Mouse (Mus musculus): ENCODE results near the gene Pgm1. TPM values are rescaled to one million over a fixed set of nuclear protein-coding genes. Genes with fewer than 3 reads are reported as not detected.
A peak's percentile ranks its signal among the peaks of the same experiment; 100 is the strongest.

Pgm1 gene
- total RNA-seq, 1 experiment: 15.6 TPM

DNA sequence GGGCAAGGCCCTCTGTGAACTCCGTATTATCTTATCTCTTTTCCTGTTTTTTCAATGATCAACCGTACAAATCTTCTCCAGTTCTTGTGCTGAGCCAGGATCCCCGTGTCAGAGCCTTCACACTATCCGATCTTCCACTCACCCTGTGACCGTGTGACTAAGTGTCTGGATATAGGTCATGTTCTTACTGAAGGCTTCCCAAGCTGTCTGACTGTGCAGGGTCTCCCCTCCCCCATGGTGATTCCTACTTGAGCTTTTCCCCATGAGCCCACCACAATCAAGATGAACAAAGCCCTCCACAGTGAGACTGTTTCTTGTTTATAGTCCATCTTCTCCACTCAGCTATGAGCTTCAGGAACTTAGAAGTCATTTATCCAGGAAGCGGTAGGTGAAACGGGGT, 78.5 kb downstream of the Pgm1 start:
- Histone ChIP-seq H3K9ac (ENCODE audit: insufficient read depth, low read depth, low read length, poor library complexity, severe bottlenecking) (no peak overlapping the region), H3K4me1 (ENCODE audit: control insufficient read depth in 2 of 2, insufficient read depth in 2 of 2, low read length in 2 of 2, poor library complexity in 1 of 2) (no peaks in the 10 kb centered on the region), H3K27ac (ENCODE audit: insufficient read depth, low read depth, low read length, poor library complexity, severe bottlenecking) (no peak overlapping the region), H3K9me3 (ENCODE audit: control insufficient read depth, insufficient read depth, low read depth, low read length) (no peaks in the 10 kb centered on the region), H3K36me3 (ENCODE audit: control insufficient read depth, insufficient read depth, low read length, poor library complexity, severe bottlenecking) (no peaks in the 10 kb centered on the region), H3K4me3 (ENCODE audit: insufficient read depth in 1 of 2, low read depth in 1 of 2, low read length in 2 of 2, poor library complexity in 1 of 2, severe bottlenecking in 1 of 2) (no peak overlapping the region)
- in situ Hi-C loops (cut with MboI; ENCODE audit: low sequenced_read_pairs in 2 of 2, unreplicated experiment in 2 of 2): loop anchor here in 1 of 2 experiments (10.0 kb wide), 1 partner anchor 527 kb away; no protein-coding TSS in a partner anchor
- no peak for TF ChIP-seq ZNF384 (IDR thresholded peaks at IDR 0.05; ENCODE audit: low read depth, low read length)
- no peak for DNase-seq (ENCODE audit: low read depth, low spot score)

DNA sequence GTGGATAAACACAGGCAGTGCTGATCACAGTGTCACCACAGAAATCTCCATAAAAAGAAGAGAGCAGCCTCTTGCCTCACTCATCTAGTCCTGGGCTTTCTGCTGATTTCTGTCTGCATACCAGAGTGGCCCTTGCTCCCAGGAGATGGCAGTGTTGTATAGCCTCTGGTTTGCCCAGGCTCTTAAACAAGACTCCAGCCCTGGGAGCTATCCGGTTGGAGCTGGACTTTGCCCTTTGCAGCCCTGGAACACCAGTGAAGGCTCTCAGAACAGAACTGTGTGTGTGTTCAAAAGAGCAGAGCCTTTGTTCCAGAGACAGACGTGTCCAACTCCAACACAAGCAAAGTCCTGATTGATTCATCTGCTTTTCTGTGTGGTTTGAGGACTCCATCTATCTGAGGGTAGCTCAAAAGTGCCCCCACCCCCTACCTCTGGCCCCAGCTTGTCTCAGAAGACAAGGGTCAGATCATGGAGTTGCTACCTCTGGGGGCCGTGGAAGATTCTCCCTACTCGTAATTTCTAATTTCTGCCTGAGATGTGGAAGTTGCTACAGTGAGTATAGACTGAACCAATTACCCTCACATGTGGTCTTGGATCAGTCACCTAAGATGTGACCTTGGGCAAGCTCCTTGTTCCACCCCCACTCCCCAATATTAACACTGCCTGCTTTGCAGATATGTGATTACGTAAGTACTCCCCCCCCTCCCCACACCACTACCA, 79.3 kb downstream of the Pgm1 start:
- Histone ChIP-seq H3K9me3 (ENCODE audit: control insufficient read depth, insufficient read depth, low read depth, low read length) (no peaks in the 10 kb centered on the region), H3K4me1 (ENCODE audit: control insufficient read depth in 2 of 2, insufficient read depth in 2 of 2, low read length in 2 of 2, poor library complexity in 1 of 2) (no peaks in the 10 kb centered on the region), H3K9ac (ENCODE audit: insufficient read depth, low read depth, low read length, poor library complexity, severe bottlenecking) (no peak overlapping the region), H3K4me3 (ENCODE audit: insufficient read depth in 1 of 2, low read depth in 1 of 2, low read length in 2 of 2, poor library complexity in 1 of 2, severe bottlenecking in 1 of 2) (no peak overlapping the region), H3K27ac (ENCODE audit: insufficient read depth, low read depth, low read length, poor library complexity, severe bottlenecking) (no peak overlapping the region), H3K36me3 (ENCODE audit: control insufficient read depth, insufficient read depth, low read length, poor library complexity, severe bottlenecking) (no peaks in the 10 kb centered on the region)
- TF ChIP-seq MAFK (IDR thresholded peaks at IDR 0.05; ENCODE audit: insufficient read depth, low read depth, low read length) (no peak), CHD2 (IDR thresholded peaks at IDR 0.05; ENCODE audit: low read depth, low read length) (no peak), ZC3H11A (IDR thresholded peaks at IDR 0.05; ENCODE audit: borderline replicate concordance, low read depth, low read length) (peak; percentile 73; the same call in 1 of the 2 replicates)
- DNase-seq (ENCODE audit: low read depth, low spot score): peak; percentile 40
- in situ Hi-C loops (cut with MboI; ENCODE audit: low sequenced_read_pairs in 2 of 2, unreplicated experiment in 2 of 2): loop anchor here in 1 of 2 experiments (10.0 kb wide), 1 partner anchor 526 kb away; no protein-coding TSS in a partner anchor

DNA sequence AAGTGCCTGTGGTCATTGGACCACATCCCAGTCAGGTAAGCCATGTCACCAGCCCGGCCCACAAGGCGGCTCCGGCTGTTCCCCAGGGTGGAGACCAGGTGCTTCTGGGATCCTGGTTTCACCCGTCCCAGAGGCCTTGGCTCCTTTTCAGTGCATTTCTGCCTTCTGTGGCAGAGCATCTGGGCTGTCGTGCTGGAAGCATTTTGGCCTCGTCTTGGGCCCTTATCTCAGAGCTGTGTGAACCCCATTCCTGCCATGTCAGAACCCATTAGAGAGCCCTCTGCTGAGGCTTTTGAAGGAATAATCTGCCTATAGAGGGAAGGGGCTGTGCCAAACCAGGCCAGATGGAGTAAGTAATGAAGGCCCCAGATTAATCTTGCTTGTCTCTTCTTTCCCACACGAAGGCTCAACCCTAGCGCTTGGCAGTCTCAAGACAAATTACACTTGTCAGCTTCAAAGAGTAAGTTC, 80.0 kb downstream of the Pgm1 start:
- H3K9me3 ChIP-seq (ENCODE audit: control insufficient read depth, insufficient read depth, low read depth, low read length): no peaks in the 10 kb centered on the region
- in situ Hi-C loops (cut with MboI; ENCODE audit: low sequenced_read_pairs in 2 of 2, unreplicated experiment in 2 of 2): loop anchor here in 1 of 2 experiments (10.0 kb wide), 1 partner anchor 526 kb away; no protein-coding TSS in a partner anchor
- no peaks in the 10 kb centered on the region for H3K4me1 ChIP-seq (ENCODE audit: control insufficient read depth in 2 of 2, insufficient read depth in 2 of 2, low read length in 2 of 2, poor library complexity in 1 of 2)
- no peak overlapping the region for H3K9ac ChIP-seq (ENCODE audit: insufficient read depth, low read depth, low read length, poor library complexity, severe bottlenecking)
- H3K27ac ChIP-seq (ENCODE audit: insufficient read depth, low read depth, low read length, poor library complexity, severe bottlenecking): no peak overlapping the region
- no peak for DNase-seq (ENCODE audit: low read depth, low spot score)
- no peak overlapping the region for H3K4me3 ChIP-seq (ENCODE audit: insufficient read depth in 1 of 2, low read depth in 1 of 2, low read length in 2 of 2, poor library complexity in 1 of 2, severe bottlenecking in 1 of 2)
- no peaks in the 10 kb centered on the region for H3K36me3 ChIP-seq (ENCODE audit: control insufficient read depth, insufficient read depth, low read length, poor library complexity, severe bottlenecking)
- no peak for TF ChIP-seq ZC3H11A (IDR thresholded peaks at IDR 0.05; ENCODE audit: borderline replicate concordance, low read depth, low read length)
- no peak for TF ChIP-seq CHD2 (IDR thresholded peaks at IDR 0.05; ENCODE audit: low read depth, low read length)
- no peak for TF ChIP-seq HCFC1 (IDR thresholded peaks at IDR 0.05; ENCODE audit: borderline replicate concordance, insufficient read depth, low read length)
- TF ChIP-seq ZNF384 (IDR thresholded peaks at IDR 0.05; ENCODE audit: low read depth, low read length): no peak
- TF ChIP-seq MAFK (IDR thresholded peaks at IDR 0.05; ENCODE audit: insufficient read depth, low read depth, low read length): no peak

DNA sequence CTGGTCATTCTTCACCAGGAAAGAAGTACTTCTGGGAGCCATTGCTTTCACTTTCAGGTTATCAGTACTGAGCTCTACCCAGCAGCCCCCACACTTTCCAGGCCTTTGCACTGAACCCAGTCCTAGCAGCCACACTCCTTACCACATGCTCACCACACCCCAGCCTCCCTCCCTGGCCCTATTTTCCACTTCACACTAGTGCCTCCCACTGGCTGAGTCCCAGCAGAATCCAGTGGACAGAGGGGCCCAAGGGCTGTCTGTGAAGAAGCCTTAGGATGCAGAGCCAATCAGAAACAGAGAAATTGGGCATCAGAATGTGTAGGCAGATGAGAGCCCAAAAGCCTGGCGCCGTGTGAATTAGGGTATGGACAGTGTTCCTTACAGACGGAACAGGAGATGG, 81.7 kb downstream of the Pgm1 start:
- DNase-seq (ENCODE audit: low read depth, low spot score): no peak
- Histone ChIP-seq H3K9ac (ENCODE audit: insufficient read depth, low read depth, low read length, poor library complexity, severe bottlenecking) (no peak overlapping the region), H3K27ac (ENCODE audit: insufficient read depth, low read depth, low read length, poor library complexity, severe bottlenecking) (no peak overlapping the region), H3K36me3 (ENCODE audit: control insufficient read depth, insufficient read depth, low read length, poor library complexity, severe bottlenecking) (no peaks in the 10 kb centered on the region), H3K4me1 (ENCODE audit: control insufficient read depth in 2 of 2, insufficient read depth in 2 of 2, low read length in 2 of 2, poor library complexity in 1 of 2) (no peaks in the 10 kb centered on the region), H3K4me3 (ENCODE audit: insufficient read depth in 1 of 2, low read depth in 1 of 2, low read length in 2 of 2, poor library complexity in 1 of 2, severe bottlenecking in 1 of 2) (no peak overlapping the region), H3K9me3 (ENCODE audit: control insufficient read depth, insufficient read depth, low read depth, low read length) (no peaks in the 10 kb centered on the region)
- TF ChIP-seq CHD2 (IDR thresholded peaks at IDR 0.05; ENCODE audit: low read depth, low read length) (no peak), HCFC1 (IDR thresholded peaks at IDR 0.05; ENCODE audit: borderline replicate concordance, insufficient read depth, low read length) (no peak), ZC3H11A (IDR thresholded peaks at IDR 0.05; ENCODE audit: borderline replicate concordance, low read depth, low read length) (no peak), ZNF384 (IDR thresholded peaks at IDR 0.05; ENCODE audit: low read depth, low read length) (no peak), MAFK (IDR thresholded peaks at IDR 0.05; ENCODE audit: insufficient read depth, low read depth, low read length) (no peak)
- in situ Hi-C loops (cut with MboI; ENCODE audit: low sequenced_read_pairs in 2 of 2, unreplicated experiment in 2 of 2): loop anchor here in 1 of 2 experiments (5.0 kb wide), 1 partner anchor 39 kb away; no protein-coding TSS in a partner anchor
